In genomic region chr2:52038558-52038957, GRCm38 (mm10) we compare ENCODE assay signal across 8 mouse cellular contexts. TPM values are rescaled to one million over a fixed set of nuclear protein-coding genes. Genes with fewer than 3 reads are reported as not detected.
DNase-seq lines count a peak whose midpoint lies in the region; ATAC-seq and TF ChIP-seq lines count a peak whose summit lies in the region.

No protein-coding gene starts in this region.

- WGBS in kidney, embryonic 15.5 days, result 45% methylated on average over 5 of the region's 5 CpGs
- 17% methylated on average over 5 of the region's 5 CpGs for WGBS in embryonic facial prominence, embryonic 12.5 days
- WGBS in hindbrain, embryonic 15.5 days, result 22% methylated on average over 5 of the region's 5 CpGs

- DNase-seq in kidney, postnatal 4 days, result no peak
- DNase-seq in frontal cortex, postnatal 10 days (ENCODE audit: low spot score in 2 of 2), result no peak
- DNase-seq in left cerebral cortex, adult 11 months (ENCODE audit: low spot score), result no peak
- DNase-seq in thymus, postnatal 36 days, result no peak

- H3K9me3 ChIP-seq in kidney, embryonic 15.5 days (replicated peaks), result no peaks in the 10 kb centered on the region
- H3K9me3 ChIP-seq in embryonic facial prominence, embryonic 12.5 days, result no peaks in the 10 kb centered on the region
- no peaks in the 10 kb centered on the region for H3K9me3 ChIP-seq in hindbrain, embryonic 15.5 days

- no peak for TF ChIP-seq POLR2A in myocyte (IDR thresholded peaks at IDR 0.05; ENCODE audit: insufficient read length, low read depth)

- no peaks in the 10 kb centered on the region for H3K27me3 ChIP-seq in kidney, embryonic 15.5 days
- H3K27me3 ChIP-seq in embryonic facial prominence, embryonic 12.5 days, result no peaks in the 10 kb centered on the region
- H3K27me3 ChIP-seq in hindbrain, embryonic 15.5 days, result no peaks in the 10 kb centered on the region
- peaks cover 6% of the 10 kb centered on the region for H3K27me3 ChIP-seq in myocyte (ENCODE audit: control insufficient read depth, insufficient read depth, insufficient read length)

- H3K36me3 ChIP-seq in kidney, embryonic 15.5 days, result no peaks in the 10 kb centered on the region
- H3K36me3 ChIP-seq in embryonic facial prominence, embryonic 12.5 days, result 0 out of 2 replicates have a peak, but pooled peaks cover under 1% of the 10 kb centered on the region
- H3K36me3 ChIP-seq in hindbrain, embryonic 15.5 days, result no peaks in the 10 kb centered on the region
- no peaks in the 10 kb centered on the region for H3K36me3 ChIP-seq in myocyte (ENCODE audit: control insufficient read depth, insufficient read depth)

- H3K4me3 ChIP-seq in kidney, embryonic 15.5 days (replicated peaks), result peak overlapping the region; percentile 51; the same call in 1 of the 2 replicates
- H3K4me3 ChIP-seq in embryonic facial prominence, embryonic 12.5 days, result peak overlapping the region; percentile 47
- peak overlapping the region; percentile 5; the same call in 1 of the 2 replicates for H3K4me3 ChIP-seq in hindbrain, embryonic 15.5 days
- peak overlapping the region; percentile 4 for H3K4me3 ChIP-seq in myocyte

- H3K4me2 ChIP-seq in kidney, embryonic 15.5 days, result peak overlapping the region; percentile 80
- peak overlapping the region; percentile 53 for H3K4me2 ChIP-seq in embryonic facial prominence, embryonic 12.5 days (replicated peaks)
- peak overlapping the region; percentile 61 for H3K4me2 ChIP-seq in hindbrain, embryonic 15.5 days
- H3K4me2 ChIP-seq in myocyte (ENCODE audit: low read depth), result no peak overlapping the region

- no peak for ATAC-seq in kidney, embryonic 15.5 days (replicated peaks; ENCODE audit: low FRiP score)
- ATAC-seq in embryonic facial prominence, embryonic 12.5 days (ENCODE audit: insufficient number of reproducible peaks, insufficient read depth, low FRiP score, low TSS enrichment), result no peak
- ATAC-seq in hindbrain, embryonic 15.5 days (ENCODE audit: low FRiP score, low read depth), result no peak

- H3K4me1 ChIP-seq in kidney, embryonic 15.5 days, result peaks cover 25% of the 10 kb centered on the region
- peaks cover 14% of the 10 kb centered on the region; the same call in 1 of the 2 replicates for H3K4me1 ChIP-seq in embryonic facial prominence, embryonic 12.5 days
- H3K4me1 ChIP-seq in hindbrain, embryonic 15.5 days (replicated peaks), result 0 out of 2 replicates have a peak, but pooled peaks cover 6% of the 10 kb centered on the region

- H3K9ac ChIP-seq in kidney, embryonic 15.5 days, result no peak overlapping the region
- H3K9ac ChIP-seq in embryonic facial prominence, embryonic 12.5 days, result peak overlapping the region; percentile 59
- no peak overlapping the region for H3K9ac ChIP-seq in hindbrain, embryonic 15.5 days

- no peaks in the 10 kb centered on the region for H3K79me2 ChIP-seq in myocyte (ENCODE audit: control insufficient read depth, insufficient read depth)

- H3K27ac ChIP-seq in kidney, embryonic 15.5 days, result no peak overlapping the region
- peak overlapping the region; percentile 86 for H3K27ac ChIP-seq in embryonic facial prominence, embryonic 12.5 days
- no peak overlapping the region for H3K27ac ChIP-seq in hindbrain, embryonic 15.5 days (replicated peaks)

- no peak overlapping the region for H3ac ChIP-seq in myocyte (ENCODE audit: control insufficient read depth, insufficient read length)

TF ChIP-seq in myocyte, 11 proteins besides CTCF, POLR2A, EP300 and RAD21:
- no peak for TF ChIP-seq TCF3 (IDR thresholded peaks at IDR 0.05; ENCODE audit: insufficient read length, low read depth)
TF ChIP-seq in myocyte: peak in this region for 0.

RNA-seq across cellular contexts. Expression of gene Tnfaip6, which starts 0.7 kb away (rescaled TPM):
- 8.2 and 9.5 TPM in 2 replicates for polyA plus RNA-seq in kidney, embryonic 15.5 days (2015; fragmentation: Nextera tagmentation; extraction: Ambion mirVana)
- 60.4 and 71.7 TPM in 2 replicates for polyA plus RNA-seq in embryonic facial prominence, embryonic 12.5 days (2016; fragmentation: Nextera tagmentation; extraction: Ambion mirVana)
- polyA plus RNA-seq in hindbrain, embryonic 15.5 days (2015; fragmentation: Nextera tagmentation; extraction: Ambion mirVana), result 3.2 and 3.8 TPM in 2 replicates
- polyA plus RNA-seq in myocyte (2012; fragmentation: generic; extraction: Trizol), result 0.50 TPM

RNA-seq across cellular contexts. Expression of gene Rif1, which starts 34.1 kb away (rescaled TPM):
- 37.1 and 38.6 TPM in 2 replicates for polyA plus RNA-seq in kidney, embryonic 15.5 days (2015; fragmentation: Nextera tagmentation; extraction: Ambion mirVana)
- 54.4 and 57.4 TPM in 2 replicates for polyA plus RNA-seq in embryonic facial prominence, embryonic 12.5 days (2016; fragmentation: Nextera tagmentation; extraction: Ambion mirVana)
- 18.7 and 22.5 TPM in 2 replicates for polyA plus RNA-seq in hindbrain, embryonic 15.5 days (2015; fragmentation: Nextera tagmentation; extraction: Ambion mirVana)
- 3.0 TPM for polyA plus RNA-seq in myocyte (2012; fragmentation: generic; extraction: Trizol)
